Mouse (Mus musculus) layer of hippocampus, postnatal 36 days (tissue): ENCODE data around the gene Adamts15. TPM values are rescaled to one million over a fixed set of nuclear protein-coding genes. Genes with fewer than 3 reads are reported as not detected.

Source experiments
- DNase-seq, 2 experiments: peaks; one replicate each; pipeline ENCODE4 v3.0.0; 2022
- total RNA-seq, 2 experiments: library from RNA; stranded (reverse); gene quantifications; 2 replicates each; pipeline ENCODE4 v1.2.3; 2021

Gene Adamts15
- total RNA-seq, 2 experiments from 2014 or later, result 4.1 to 4.5 TPM

- DNase-seq, result no peak
Observed at GRCm38 (mm10) chr9:30921261-30922103, 770 bp downstream of the Adamts15 start.

DNA sequence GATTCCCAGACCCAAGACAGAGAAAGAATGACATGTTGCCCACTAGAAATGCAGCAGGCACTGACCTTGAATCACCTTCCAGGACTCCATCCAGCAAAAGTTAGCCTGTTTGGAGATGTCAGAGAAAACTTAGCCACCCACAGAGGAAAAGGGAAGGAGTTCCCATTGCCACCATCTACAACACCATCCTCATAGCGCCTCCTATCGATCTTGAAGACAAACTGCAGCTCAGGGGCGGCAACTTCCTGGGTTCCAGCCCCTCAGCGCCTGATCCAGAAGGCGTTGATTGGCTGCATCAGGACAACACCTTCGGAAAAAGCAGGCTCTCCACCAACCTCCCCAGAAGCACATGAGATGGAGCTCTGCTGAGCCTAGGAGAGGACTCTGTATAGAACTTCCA, 1.5 kb downstream of the Adamts15 start:
- no peak for DNase-seq

GRCm38 (mm10) chr9:30919686-30920085, 2.6 kb downstream of the Adamts15 start:
- no peak for DNase-seq

GRCm38 (mm10) chr9:30918466-30919356, 3.5 kb downstream of the Adamts15 start:
- no peak for DNase-seq

DNA sequence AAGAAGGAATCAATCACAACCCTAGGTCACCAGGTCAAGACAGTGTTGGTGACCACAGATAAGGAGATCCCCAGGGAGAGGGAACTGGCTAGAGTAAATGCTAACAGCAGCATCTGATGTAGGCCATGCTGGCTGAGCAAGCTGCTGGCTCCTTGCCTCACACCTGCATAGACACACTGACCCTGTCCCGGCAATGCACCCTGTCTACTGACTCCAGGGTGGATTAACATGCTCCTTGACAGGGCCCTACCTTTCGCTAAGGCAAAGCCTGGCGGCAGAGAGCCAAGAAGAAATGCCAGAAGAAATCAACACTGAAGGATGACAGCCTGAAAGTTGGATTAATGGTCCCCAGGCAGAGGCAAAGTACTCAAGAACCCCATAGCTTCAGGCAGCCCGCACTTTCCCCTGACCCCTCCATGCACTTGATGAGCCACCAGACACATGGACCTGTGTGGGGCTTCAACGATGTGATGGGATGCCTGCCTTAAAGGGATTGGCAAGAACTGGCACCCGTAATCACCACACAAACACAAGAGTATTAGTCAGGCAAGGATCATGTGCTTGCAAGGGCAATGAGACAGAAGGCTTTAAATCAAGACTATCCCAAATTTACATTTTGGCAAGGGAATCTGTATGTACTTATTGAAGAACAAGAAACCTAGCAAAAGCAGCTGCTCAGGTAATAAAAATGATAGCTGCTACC, 5.8 kb downstream of the Adamts15 start:
- no peak for DNase-seq

DNA sequence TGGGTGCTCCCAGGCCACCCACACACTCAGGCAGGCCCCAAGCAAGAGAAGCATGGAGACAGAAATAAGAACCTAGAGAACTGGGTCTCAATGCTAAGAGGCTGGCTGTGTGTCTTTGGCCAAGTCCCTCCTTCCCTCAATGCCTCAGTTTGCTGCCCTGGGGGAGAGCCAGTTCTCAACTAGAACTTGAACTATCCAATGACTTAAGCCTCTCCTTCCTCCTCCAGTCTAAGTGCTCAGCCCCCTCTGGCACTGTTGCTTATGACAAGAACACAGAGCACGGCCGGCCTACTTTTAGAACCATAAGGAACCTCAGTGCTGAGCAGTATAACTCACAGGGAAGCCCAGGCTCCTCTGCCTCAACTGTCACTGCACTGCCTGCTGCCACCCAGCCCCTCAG, 8.0 kb downstream of the Adamts15 start:
- DNase-seq, result no peak

- DNase-seq, result no peak
Observed at GRCm38 (mm10) chr9:30913429-30913828, 8.8 kb downstream of the Adamts15 start.

GRCm38 (mm10) chr9:30912161-30912560, 10.1 kb downstream of the Adamts15 start:
- DNase-seq, result no peak

- no peak for DNase-seq
Observed at GRCm38 (mm10) chr9:30910491-30910890, 11.8 kb downstream of the Adamts15 start.

DNA sequence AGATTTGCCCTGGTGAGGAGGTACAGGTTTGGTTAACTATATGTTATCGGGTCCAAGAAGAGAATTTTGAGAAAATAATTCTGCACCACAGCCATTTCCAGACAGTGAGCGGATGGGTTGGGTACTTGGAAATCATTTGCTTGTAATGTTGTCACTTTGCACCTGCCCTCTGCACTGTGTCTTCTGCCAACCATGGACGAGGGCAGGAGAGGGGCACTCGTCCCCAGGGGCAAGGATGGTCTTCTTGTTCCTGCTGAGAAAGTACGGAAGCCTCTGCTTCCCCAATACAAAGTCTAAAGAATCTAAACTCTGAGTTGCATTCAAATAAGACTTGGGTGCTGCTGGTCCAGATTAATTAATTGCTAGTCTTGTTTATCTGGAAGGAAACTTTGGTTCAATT, 13.3 kb downstream of the Adamts15 start:
- DNase-seq, result no peak

- no peak for DNase-seq
Observed at GRCm38 (mm10) chr9:30908296-30908690, 14.0 kb downstream of the Adamts15 start.

GRCm38 (mm10) chr9:30907677-30908295, 14.5 kb downstream of the Adamts15 start:
- no peak for DNase-seq

GRCm38 (mm10) chr9:30906426-30906825, 15.8 kb downstream of the Adamts15 start:
- no peak for DNase-seq

GRCm38 (mm10) chr9:30905861-30906260, 16.4 kb downstream of the Adamts15 start:
- DNase-seq, result no peak

GRCm38 (mm10) chr9:30903266-30903665, 19.0 kb downstream of the Adamts15 start:
- DNase-seq, result no peak

GRCm38 (mm10) chr9:30902641-30903040, 19.6 kb downstream of the Adamts15 start:
- DNase-seq, result no peak

DNA sequence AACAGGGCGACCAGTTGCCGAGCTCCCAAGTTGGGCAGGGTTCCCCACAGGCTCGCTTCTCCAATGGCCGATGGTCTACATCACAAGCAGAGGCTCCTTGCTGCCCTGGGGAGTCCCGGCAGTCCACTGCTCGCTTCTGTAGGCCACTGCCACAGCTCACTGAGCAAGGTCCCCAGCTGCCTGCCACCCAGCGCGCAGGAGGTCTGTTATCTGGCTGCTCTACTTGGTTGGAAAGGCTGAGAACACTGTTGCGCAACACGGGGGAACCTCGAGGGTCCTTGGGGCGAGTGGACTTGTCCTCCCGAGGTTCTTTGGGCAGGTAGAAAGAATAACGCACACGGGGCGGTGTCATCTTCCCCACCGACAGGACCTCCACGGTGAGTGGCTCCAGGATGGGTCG, 20.1 kb downstream of the Adamts15 start:
- DNase-seq, result no peak

GRCm38 (mm10) chr9:30897169-30897568, 25.1 kb downstream of the Adamts15 start:
- DNase-seq, result no peak

DNA sequence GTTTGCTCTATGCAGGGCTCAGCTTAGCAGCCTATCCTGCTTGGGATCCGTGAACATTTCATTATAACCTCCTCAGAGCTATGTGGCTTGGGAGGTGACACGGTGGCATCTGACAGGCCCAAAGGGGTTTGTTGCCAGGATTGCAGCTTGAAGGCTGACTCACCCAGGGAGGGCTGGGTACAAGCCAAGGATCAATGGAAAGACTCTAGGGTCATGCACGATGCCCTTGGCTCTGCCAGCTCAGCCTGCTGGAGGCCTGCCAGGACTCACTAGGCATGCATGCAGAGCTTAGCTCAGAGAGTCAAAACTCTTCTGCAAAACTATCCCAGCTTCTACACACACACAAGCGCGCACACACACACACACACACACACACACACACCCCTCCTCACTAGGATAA, 25.5 kb downstream of the Adamts15 start:
- peak in 1 of 2 experiments; percentile 17 for DNase-seq

GRCm38 (mm10) chr9:30895618-30896017, 26.6 kb downstream of the Adamts15 start:
- no peak for DNase-seq

DNA sequence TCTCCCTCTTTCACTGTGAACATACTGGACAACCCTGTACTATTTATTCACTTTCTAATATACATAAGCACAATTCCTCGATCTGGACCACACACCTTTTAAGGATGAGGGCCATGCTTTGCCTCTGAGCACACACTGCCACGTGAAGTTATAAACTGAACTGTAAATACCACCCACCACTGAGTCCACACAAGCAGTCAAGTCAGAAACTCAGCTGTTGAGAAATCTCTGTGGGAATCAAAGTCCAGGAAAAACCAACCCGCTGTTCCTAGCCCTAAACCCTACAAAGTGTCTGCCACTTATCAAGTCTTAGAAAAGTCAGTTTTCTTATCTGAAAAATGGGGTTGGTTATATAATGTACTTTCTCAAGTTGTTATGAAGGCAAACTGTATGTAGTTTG, 36.0 kb downstream of the Adamts15 start:
- DNase-seq, result no peak

- no peak for DNase-seq
Observed at GRCm38 (mm10) chr9:30880553-30880952, 41.7 kb downstream of the Adamts15 start.

DNA sequence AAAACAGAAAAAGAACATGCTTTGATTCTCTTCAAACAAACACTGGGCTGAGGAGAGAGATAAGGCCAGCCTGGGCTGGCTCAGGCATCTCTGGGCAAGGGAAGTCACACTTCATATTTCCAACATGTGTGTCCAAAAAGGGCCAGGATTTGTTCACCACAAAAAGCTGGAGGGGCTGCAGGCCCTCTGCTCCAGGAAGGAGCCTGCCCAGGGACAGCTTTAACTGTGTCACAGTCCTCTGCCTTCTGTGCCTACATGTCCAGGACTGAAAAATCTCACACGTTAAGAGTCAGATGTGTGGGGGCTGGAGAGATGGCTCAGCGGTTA, 42.3 kb downstream of the Adamts15 start:
- no peak for DNase-seq
